Mouse (Mus musculus) B cell, adult 2 months (primary cell): ENCODE data around the gene Ccr1.

Experiments
- DNase-seq, 2 experiments: peaks; one replicate each; pipeline ENCODE4 v3.0.0; 2022

Gene Ccr1

DNA sequence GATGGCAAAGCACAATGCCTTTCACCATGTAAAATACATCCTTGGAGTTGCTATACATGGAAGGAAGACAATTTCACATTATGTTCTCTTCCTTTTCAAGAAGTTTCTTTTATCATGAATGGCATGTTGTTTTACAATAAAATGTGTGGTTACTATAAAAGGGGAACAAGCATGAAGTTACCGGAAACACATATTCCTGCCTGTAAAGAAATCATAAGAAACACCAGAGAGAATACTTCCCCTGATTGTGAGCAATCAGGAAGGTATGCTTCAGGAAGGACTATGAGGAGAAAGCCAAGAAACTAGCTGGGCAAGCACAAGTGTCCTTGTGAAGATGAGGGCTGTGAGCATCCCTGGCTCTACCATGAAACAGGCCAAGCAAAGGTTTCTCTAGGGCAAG, 17.3 kb downstream of the Ccr1 start:
- DNase-seq, result peak in 1 of 2 experiments; percentile 25

DNA sequence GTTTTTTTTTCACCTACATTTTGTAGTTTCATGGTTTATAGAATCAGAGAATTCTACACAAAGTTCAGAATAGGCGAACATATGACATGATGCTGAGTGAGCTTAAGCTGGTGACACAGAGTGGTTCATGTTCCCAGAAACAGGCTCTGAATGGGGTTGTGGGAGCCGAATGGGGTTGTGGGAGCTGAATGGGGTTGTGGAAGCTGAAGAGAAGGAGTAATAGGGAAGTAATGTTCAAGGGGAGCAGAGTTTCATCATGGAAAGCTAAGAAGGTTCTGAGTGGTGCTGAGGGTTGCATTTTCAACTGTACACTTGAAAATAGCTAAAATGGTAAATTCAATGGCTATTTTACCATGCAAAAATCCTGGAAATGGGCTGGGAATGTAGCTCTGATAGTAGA, 19.1 kb downstream of the Ccr1 start:
- DNase-seq, result no peak

DNA sequence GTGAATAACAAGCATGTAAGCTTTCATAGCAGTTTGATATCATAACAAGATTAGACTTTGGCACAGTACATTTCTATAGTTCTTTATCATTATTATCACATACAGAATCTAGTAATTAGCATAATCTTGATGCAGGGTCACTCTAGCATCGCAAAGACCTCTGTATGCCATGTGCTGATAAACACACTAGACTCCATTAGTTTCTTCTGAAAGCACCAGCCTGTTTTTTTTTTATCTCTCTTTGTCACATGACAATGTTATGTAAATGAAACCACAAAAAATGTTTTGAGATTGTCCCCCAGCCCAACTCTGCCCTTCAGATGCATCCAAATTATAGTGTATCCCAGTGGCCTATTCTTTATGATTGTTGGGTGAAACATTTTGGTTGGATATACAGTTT, 20.7 kb downstream of the Ccr1 start:
- no peak for DNase-seq

DNA sequence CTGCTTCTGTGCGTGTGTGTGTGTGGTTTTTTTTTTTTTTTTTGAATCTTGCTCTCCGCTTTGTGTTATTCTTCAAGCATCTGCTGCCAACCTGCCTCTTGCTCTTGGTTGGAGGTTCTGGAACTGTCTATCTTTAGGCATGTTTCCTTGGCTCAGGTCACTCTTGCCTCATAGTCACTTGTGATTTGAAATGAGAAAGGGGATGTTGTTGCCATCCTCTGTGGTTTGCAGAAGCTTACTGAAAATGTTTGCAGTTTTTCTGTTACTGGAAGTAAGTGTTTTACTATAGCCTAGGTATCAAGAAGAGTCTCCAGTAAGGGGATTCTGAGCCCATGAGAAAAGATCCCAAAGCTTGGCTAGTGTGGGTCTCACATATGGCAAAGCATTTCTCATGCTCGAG, 26.5 kb downstream of the Ccr1 start:
- DNase-seq, result peak in 1 of 2 experiments; percentile 16

DNA sequence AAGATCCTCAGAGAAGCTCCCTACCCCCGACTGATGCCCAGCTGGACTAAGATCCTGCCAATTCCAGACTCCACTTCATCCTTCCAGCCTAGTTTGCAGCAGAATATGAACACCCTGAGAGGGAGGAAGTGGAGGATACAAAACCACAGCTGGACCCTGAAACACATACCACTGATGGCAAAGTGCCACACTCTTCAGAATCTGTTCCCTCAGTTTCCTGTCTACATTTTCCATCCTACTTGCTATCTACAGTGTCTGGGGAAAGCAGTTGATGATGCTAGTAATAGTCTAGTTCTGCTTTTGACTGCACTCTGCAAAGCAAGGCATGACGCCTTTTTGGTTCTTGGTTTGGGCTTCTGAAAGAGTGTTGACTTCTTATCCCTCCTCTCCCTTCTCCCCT, 27.2 kb downstream of the Ccr1 start:
- peak; percentile 31 to 42 for DNase-seq

DNA sequence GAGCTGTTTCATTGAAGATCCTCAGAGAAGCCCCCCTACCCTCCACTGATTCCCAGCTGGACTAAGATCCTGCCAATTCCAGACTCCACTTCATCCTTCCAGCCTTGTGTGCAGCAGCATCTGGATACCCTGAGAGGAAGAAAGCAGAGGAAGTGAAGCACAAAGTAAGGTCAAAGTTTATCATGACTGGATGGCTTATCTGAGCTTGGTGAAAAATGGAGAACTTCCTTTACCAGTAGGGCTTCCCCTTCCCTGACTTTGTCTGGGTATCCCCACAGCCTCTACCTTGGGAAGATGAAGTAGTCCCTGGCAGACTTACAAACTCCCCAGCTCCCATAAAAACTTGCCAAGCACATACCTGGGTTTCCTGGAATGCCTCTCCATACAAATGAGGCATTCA, 27.9 kb downstream of the Ccr1 start:
- no peak for DNase-seq

DNA sequence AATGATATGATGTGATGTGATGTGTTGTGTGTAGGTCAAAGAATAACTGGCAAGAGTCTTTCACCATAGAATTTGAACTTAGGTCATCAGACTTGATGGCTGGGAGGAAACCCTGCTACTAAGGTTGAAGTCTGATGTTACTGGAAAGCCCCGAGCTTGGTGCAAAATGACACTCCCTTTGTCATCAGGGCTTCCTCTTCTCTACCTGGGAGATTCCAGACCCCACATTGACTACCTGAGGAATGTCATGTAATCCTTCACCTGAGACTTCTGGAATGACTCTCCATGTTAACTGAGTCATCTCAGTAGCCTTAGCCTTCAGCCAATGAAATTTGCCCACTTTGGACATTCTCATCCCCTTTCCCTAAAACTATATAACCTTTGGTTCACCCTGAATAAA, 28.3 kb downstream of the Ccr1 start:
- no peak for DNase-seq

DNA sequence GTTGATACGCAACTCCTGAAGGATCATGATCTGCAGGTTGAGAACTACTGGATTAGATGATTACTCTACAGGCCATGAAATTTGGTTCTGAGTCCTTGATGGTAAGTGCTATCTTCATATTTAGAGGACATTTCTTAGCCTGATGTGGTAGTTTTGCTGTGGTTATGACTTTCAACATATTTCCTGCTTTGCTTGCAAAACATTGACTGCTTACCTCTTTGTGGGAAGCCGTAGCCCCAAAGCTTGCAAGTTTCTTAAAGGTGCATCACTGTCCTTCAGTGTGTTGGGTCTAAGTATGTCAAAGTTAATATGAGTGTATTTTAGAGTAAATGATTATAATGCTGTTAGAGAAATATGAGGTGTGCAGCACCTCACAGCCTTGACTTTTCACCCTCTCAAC, 30.5 kb downstream of the Ccr1 start:
- DNase-seq, result no peak

DNA sequence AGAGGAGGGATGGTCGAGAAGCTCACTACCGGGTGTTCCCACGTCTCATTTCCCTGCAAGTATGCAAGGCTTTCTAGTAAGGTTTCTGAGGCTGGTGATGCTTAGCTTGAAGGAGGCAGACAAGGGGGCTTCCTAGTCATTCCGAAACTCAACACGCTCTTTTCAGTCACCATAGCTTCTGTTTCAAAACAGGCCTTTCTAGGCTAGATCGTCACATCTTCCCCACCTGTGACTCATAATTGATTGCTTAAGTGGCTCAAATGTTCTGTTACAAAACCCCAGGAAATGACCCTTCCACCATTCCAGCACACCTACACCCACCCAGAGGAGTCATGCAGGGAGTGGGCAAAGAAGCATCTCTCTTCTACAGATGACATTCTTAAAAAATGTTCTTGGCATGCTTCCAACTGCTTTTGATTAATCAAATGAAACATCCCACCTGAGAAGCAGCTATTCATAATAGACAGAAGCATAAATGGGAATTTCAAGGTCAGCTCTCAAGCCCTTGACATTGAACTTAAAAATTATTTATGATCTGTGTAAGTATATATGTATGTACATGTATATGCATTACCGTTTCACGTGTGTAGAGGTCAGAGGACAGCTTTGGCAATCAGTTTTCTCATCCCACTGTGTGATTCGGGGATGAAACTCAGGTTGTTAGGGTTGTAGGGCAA, 31.8 kb downstream of the Ccr1 start:
- no peak for DNase-seq

DNA sequence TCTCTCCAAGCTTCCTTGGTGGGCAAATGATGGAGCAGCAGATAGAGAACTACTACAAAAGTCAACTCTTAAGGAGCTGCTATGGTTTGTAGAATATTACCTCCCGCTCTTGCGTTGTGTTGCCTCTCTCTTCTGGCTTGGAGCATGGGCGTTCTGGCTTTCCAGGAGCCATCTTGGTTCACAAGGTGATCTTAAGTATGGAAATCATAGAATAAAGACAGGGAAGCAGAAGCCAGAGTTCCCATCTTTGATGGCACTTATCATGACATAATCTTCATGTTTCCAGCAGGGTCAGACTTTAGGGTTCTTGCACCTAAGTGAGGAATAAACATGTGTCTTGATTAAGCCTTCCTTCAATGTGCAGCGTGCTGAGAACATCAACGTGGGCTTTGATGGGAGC, 32.7 kb downstream of the Ccr1 start:
- no peak for DNase-seq

DNA sequence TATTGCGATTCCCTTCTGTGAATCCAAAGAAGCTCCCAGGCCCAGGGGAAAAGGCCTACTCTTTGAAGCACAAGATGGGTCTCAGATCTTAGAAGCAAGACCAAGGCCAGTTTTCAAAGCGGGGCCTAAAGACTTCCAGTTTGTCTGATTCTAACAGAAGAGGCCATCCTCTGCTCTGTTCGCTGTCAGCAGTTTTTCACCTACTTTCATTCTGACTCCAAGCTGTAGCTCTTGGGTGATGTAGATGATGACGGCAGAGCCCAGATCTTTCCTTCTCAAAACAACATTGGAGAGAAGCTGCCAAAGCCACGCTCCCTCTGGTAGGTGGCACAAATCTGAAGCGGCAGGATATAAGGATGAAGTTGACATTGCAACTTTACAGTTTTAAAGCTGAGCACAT, 33.1 kb downstream of the Ccr1 start:
- no peak for DNase-seq

DNA sequence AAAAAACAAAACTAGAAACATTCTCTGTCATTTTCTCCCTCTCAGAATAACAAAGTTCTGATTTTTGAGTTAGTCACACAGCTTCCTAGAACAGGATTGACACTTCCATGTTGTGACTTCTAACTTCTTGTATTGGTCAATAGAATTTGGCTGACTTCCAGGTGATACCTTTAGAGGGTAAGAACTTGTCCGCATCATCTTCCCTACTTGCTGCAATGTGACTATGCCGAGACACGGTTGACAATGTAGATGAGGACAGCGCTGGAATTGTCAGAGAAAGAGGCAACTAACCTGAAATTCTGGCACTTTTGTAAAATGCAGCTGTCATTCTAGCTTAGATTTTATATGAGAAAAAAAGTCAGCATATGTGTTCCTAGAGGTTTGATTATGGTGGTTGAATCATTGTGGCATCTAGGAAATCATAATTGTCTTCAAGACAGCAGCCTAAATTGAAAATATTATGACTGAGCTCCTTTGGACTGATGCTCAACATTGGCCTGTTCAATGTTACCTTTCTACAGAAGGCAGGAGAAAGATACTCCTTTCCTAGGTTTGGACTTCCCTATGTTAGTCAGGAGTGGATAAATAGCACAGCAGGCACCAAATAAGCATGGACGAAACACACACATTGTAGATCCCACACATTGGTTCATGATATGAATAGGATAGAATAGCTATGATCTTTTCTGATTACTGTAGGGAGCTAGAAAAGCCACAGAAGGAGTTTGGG, 34.6 kb downstream of the Ccr1 start:
- no peak for DNase-seq

DNA sequence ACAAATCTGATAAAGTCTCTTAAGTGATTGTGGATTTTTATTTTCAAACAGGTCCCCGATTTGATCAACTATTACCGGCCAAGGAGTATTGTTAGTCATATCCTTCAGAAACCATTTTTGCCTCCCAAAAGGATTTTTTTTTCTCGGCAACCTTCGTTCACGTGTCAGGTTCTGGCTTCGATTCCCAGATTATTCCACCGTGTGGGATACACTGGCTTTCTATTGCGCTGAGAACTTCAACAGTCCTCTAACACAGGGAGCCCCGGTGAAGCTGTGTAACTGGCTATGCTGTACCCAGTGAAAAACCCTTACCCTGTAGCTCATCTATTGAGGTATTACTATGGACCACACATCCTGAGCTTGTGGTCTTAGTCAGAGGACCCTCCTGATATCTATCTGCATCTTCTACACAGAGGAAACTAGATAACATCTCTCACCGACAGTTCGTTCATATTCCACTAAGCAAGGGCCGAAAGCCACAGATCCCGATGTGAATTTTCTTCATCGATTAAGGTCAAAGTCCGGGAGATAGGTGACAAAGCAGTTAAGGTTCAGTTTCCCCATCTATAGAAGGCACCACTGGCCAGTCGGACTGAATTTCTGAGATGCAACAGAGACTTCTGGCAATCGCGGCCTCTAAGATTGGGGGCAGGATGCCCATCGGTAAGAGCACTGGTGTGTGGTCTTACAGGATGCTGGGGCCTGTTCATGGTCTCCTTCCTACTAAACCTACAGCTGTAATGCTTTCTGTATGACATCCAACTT, 35.4 kb downstream of the Ccr1 start:
- no peak for DNase-seq

DNA sequence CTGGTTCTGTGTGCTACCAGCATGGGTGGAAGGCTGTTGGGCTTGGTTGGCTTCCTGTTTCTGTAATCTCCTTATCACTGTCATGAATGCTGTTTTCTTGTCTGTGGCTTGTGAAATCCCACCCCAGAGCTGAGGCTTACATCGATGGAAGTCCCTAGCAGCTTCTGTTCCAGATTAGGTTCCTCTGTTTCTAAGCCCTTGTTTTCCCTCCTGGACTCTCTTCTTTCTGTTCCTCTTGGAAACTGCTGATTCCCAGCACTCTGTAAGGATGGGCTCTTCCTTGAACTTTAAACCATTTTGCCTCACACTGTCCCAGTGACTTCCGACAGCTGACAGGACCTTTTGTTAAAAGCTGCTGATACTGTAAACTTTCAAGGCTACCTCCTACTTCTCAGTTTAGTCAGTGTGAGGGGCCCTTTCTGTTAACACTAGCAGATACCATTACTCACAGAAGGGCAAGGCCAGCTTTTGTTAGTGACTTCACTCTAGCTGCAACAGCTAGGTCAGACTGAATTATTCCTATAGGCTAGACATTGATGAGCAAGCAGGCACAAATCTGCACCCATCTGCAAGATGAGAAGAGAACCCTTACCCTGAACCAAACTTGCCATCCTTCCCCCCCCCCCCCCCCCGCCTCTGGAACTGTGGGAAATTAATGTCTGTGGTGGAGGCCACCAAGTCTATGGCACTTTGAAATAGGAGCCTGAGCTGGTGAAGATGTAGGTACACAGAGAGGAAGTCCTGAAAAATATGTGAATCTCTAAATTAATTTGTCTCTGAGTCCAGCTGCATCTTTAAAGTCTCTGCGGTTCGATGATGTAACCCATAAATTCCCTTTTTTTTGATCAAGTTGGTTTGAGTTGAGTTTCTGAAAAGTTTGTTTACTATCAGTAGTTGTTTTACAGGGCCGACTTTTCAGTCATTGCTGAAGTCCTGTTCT, 36.5 kb downstream of the Ccr1 start:
- peak in 1 of 2 experiments; percentile 28 for DNase-seq

DNA sequence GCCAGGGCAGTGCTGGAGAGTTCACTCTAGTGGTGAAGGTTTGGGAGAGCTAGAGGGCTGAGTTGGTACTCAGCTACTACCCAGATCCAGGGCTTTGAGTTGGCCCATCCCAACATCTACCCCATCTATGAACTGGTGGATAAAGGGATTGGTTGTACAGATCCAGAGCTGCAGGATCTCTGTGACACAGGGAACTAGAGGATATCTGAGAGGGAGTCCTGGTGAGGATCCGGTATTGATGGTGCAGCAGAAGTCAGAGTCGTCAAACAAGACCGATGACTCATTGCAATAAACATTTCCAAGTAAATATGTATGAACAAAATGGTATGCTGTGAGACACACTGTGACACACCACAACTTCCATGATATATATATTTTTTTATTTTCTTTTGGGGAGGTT, 37.6 kb downstream of the Ccr1 start:
- DNase-seq, result no peak

DNA sequence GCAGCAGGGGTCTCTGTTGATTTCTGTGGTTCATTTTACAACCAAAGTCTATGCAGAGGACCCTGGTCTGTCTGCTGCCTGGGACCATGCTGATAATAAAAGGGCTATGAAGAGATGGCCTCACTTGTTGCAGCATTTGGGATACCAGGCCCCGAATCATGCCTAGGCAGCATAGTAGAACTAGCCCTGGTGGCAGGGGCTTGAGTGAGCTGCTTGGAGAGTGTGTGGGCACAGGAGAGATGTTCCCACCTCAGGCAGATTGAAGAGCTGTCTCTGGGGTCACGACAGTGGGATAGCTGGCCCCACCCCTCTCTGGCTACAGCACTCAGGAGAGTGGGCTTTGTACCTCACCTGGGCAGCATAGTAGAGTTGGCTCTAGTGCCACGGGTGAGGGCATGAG, 38.0 kb downstream of the Ccr1 start:
- DNase-seq, result no peak

DNA sequence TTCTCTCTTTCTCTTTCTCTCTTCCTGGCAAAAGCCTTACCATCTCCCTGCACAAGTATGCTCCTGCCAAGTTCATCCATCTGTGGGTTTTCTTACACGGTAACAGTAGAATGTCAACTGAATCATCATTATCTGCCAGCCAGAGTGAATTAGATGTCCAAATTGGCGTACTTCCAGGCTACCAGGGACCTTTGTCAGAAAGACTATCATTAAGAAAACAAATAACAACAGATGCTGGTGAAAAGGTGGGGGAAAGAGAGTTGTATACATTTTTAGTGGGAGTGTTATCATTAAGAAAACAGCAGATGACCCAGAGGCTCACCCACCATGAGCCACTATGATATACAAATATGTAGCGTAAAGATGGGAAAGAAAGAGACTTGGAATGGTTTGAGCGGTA, 38.6 kb downstream of the Ccr1 start:
- no peak for DNase-seq

DNA sequence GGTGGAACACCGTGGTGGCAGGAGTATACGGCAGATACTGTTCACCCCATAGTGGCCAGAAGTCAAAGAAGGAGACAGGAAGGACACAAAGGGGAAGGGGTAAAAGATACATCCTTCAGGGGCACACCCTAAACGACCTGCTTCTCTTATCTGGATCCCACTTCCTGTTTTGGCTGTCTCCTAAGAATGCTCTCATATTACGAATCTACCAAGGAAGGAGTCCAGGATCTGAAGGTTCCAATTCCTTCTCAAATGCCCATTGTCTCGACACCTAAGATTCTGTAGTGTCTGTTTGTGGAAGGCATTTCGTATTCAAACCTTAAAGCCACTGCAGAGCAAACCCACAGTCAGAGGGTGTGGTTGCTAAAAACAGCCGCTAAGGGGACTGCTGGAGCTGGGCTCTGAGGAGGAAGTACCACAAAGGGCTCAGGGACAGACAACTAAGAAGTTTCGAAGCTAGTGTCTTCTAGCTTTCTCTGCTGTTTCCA, 39.7 kb downstream of the Ccr1 start:
- peak; percentile 78 to 79 for DNase-seq

DNA sequence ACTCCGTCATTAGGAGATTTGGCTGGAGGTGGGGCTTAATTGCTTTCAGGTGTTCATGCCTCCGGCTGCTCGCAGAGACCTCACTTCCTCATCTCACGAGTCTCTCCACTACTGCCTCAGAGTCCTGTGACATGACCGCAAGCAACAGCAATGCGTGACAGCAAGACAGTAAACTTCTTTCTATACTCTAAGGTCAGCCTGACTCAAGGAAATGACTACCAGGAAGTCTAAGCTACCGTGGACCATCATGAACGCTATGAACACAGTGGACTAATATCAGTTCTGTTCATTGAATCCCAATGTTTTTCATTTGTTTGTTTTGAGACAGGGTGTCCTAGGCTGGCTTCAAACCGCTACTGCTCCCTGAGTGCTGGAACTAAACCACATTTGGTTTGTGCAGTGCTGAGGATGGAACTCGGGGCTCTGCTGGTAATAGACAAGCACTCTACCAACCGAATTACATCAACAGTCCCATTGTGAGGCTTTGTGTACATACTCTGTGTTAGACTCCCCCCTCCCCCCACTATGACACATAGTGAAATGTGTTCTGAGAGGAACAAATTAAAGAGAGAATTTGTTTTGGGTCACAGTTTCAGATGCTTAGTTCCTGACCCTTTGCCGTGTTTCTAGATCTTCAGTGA, 40.3 kb downstream of the Ccr1 start:
- peak; percentile 85 to 90 for DNase-seq

DNA sequence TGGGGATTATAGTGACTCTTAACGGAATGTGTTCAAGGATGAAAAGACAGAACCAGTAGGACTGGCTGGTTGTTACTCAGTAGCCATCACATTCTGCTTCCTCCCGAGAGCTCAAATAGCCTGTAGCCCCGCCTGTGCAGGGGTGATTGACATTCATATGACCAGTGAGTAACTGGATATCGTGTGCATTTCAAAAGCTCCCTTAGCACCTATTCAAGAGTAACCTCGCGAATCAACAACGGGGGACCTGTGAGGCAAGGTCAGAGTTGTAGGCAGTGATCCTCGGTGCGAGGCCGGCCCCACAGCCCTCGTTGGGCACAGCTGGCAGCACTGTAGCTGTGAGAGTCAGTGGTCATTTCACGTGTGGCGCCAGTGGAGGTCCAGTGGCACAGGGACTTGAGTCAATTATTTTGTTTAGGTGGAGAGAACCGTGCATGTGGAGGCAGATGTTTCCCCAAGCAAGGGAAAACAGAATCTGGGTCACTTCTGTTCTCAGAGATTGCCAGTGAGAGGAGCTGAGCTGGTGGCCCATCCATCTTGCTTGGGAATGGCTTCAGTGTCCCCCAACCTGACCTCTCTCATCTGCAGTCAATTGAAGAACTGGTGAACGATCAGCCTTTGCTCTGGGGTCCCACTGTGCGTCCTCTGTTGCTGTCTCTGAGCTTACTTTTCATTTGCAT, 41.1 kb downstream of the Ccr1 start:
- peak; percentile 60 to 63 for DNase-seq

DNA sequence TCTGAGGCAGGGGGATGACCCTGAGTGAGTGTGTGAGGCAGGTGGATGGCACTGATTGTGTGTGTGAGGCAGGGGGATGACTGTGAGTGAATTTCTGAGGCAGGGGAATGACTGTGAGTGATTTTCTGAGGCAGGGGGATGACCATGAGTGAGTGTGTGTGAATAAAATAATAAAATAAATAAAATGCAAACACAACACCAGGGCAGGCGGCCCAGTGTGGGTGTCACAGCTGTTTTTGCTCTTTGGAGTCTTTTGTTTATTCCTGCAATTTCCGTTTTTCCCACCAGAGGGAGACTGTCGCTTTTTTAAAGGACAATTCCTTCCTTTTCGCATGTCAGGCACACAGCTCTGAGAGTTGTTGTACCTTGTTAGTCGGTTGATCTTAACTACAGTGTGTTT, 42.5 kb downstream of the Ccr1 start:
- DNase-seq, result peak; percentile 74 to 81
